Mouse (Mus musculus) bone marrow, adult 2 months (tissue): ENCODE data around the gene Flnb.

Experiments used
- CTCF ChIP-seq: fragments of 200-500 bp; IDR thresholded peaks from 2 replicates; pipeline ENCODE4 v1.5.1; 2011; ENCODE audit warnings: low read length, control low read depth; ENCODE audit not compliant: control insufficient read depth, insufficient read depth
- POLR2A ChIP-seq: fragments of 200-500 bp; IDR thresholded peaks from 2 replicates; pipeline ENCODE4 v1.6.1; 2011; ENCODE audit warnings: low read depth, mild to moderate bottlenecking, control low read depth, low read length, borderline replicate concordance; ENCODE audit not compliant: control insufficient read depth

- no peak for TF ChIP-seq POLR2A
- no peak for TF ChIP-seq CTCF
Measured at GRCm38 (mm10) chr14:7874495-7874894, 56.7 kb downstream of the Flnb start.
